Mouse (Mus musculus) embryonic facial prominence, embryonic 14.5 days (tissue): ENCODE measurements around the gene 4930507D05Rik. TPM values are rescaled to one million over a fixed set of nuclear protein-coding genes. Genes with fewer than 3 reads are reported as not detected.

Experiments used
- ATAC-seq: fragments of 200-750 bp; cut with Nextera tagmentation; 2 replicates; pipeline ENCODE4 v1.8.0; 2017; ENCODE audit warnings: low read depth, moderate number of reproducible peaks, moderate TSS enrichment
- DNase-seq: peaks from one replicate; pipeline ENCODE4 v3.0.0-alpha.2; 2015; ENCODE audit warnings: low spot score
- H3K27ac ChIP-seq: fragments of 300-500 bp; sonication (generic); replicated peaks from 2 replicates; pipeline ENCODE4 v1.5.1; 2014; ENCODE audit warnings: low read depth, mild to moderate bottlenecking, low read length, moderate library complexity
- H3K27me3 ChIP-seq: fragments of 300-500 bp; sonication (generic); replicated peaks from 2 replicates; pipeline ENCODE4 v1.6.1; 2014; ENCODE audit warnings: low read length; ENCODE audit not compliant: control insufficient read depth, insufficient read depth
- H3K36me3 ChIP-seq: fragments of 300-500 bp; sonication (generic); 2 replicates; pipeline ENCODE4 v1.6.1; 2014; ENCODE audit warnings: low read length, mixed read lengths; ENCODE audit not compliant: control insufficient read depth, insufficient read depth
- H3K4me1 ChIP-seq: fragments of 300-500 bp; sonication (generic); 2 replicates; pipeline ENCODE4 v1.6.1; 2014; ENCODE audit warnings: antibody characterized with exemption, low read length; ENCODE audit not compliant: control insufficient read depth, insufficient read depth
- H3K4me2 ChIP-seq: fragments of 300-500 bp; sonication (generic); 2 replicates; pipeline ENCODE4 v1.6.1; 2014; ENCODE audit warnings: low read depth, mild to moderate bottlenecking, low read length, moderate library complexity, mixed read lengths
- H3K4me3 ChIP-seq: fragments of 300-500 bp; sonication (generic); 2 replicates; pipeline ENCODE4 v1.5.1; 2014; ENCODE audit warnings: low read depth, mild to moderate bottlenecking, low read length
- H3K9ac ChIP-seq: fragments of 300-500 bp; sonication (generic); 2 replicates; pipeline ENCODE4 v1.6.1; 2014; ENCODE audit warnings: low read depth, mild to moderate bottlenecking, low read length, moderate library complexity, mixed read lengths
- H3K9me3 ChIP-seq: fragments of 300-500 bp; sonication (generic); 2 replicates; pipeline ENCODE4 v1.6.1; 2016; ENCODE audit warnings: low read length; ENCODE audit not compliant: control insufficient read depth
- WGBS: fragments of 180-500 bp; shearing (Covaris S2); extraction: QIAGEN DNeasy Blood & Tissue Kit; methylation state at CpG from one replicate; pipeline ENCODE4 v1.1.7; 2014; 5-methylcytosine and 5-hydroxymethylcytosine counted together
- polyA plus RNA-seq: library from polyadenylated mRNA; unstranded; fragments of >200 nt; fragmentation: Nextera tagmentation; extraction: Ambion mirVana; gene quantifications from 2 replicates; pipeline ENCODE4 v1.2.1, GENCODE M21; 2014

4930507D05Rik gene
- polyA plus RNA-seq, 1 experiment from 2014 or later = 0.88 TPM

- ATAC-seq (peak; percentile 51; the same call in 1 of the 2 replicates), DNase-seq (peak; percentile 68)
- Histone ChIP-seq H3K27me3 (no peaks in the 10 kb centered on the region), H3K4me3 (no peak overlapping the region), H3K4me2 (no peak overlapping the region), H3K9ac (no peak overlapping the region), H3K36me3 (no peaks in the 10 kb centered on the region), H3K27ac (no peak overlapping the region), H3K4me1 (no peaks in the 10 kb centered on the region), H3K9me3 (no peaks in the 10 kb centered on the region)
- 48% methylated on average over 7 of the region's 7 CpGs for WGBS
Measured at GRCm38 (mm10) chr10:62418831-62419356, 30.4 kb upstream of the 4930507D05Rik start.

- no peak for DNase-seq
- 55% methylated on average over 5 of the region's 5 CpGs for WGBS
- H3K9ac ChIP-seq = no peak overlapping the region
- H3K4me2 ChIP-seq = no peak overlapping the region
- ATAC-seq = no peak
- H3K4me1 ChIP-seq = no peaks in the 10 kb centered on the region
- no peaks in the 10 kb centered on the region for H3K27me3 ChIP-seq
- no peaks in the 10 kb centered on the region for H3K36me3 ChIP-seq
- no peaks in the 10 kb centered on the region for H3K9me3 ChIP-seq
- no peak overlapping the region for H3K4me3 ChIP-seq
- H3K27ac ChIP-seq = no peak overlapping the region
Measured at GRCm38 (mm10) chr10:62419422-62419821, 29.9 kb upstream of the 4930507D05Rik start.

GRCm38 (mm10) chr10:62420399-62420798 lies 28.9 kb upstream of the 4930507D05Rik start:
- Histone ChIP-seq H3K9ac (no peak overlapping the region), H3K4me2 (no peak overlapping the region), H3K9me3 (no peaks in the 10 kb centered on the region), H3K4me1 (peaks cover under 1% of the 10 kb centered on the region; the same call in 1 of the 2 replicates), H3K36me3 (no peaks in the 10 kb centered on the region), H3K27ac (no peak overlapping the region), H3K4me3 (no peak overlapping the region), H3K27me3 (no peaks in the 10 kb centered on the region)
- ATAC-seq (no peak), DNase-seq (no peak)
- WGBS = 71% methylated on average over 6 of the region's 6 CpGs

- no peak overlapping the region for H3K27ac ChIP-seq
- 91% methylated on average over 3 of the region's 3 CpGs for WGBS
Measured at GRCm38 (mm10) chr10:62421127-62421526, 28.2 kb upstream of the 4930507D05Rik start.

GRCm38 (mm10) chr10:62422255-62422654 lies 27.0 kb upstream of the 4930507D05Rik start, which contains the start of gene Hkdc1:
Gene Hkdc1 (minus strand): TSS chr10:62422491.
- peak; percentile 35 for DNase-seq
- Histone ChIP-seq H3K36me3 (no peaks in the 10 kb centered on the region), H3K9me3 (no peaks in the 10 kb centered on the region), H3K27ac (no peak within 1 kb of the TSS), H3K4me1 (peaks cover 8% of the 10 kb centered on the region), H3K9ac (peak within 1 kb of the TSS; percentile 34; the same call in 1 of the 2 replicates), H3K27me3 (no peaks in the 10 kb centered on the region), H3K4me3 (no peak within 1 kb of the TSS), H3K4me2 (peak within 1 kb of the TSS; percentile 33; the same call in 1 of the 2 replicates)
- ATAC-seq = no peak
- WGBS = 27% methylated on average over 15 of the region's 15 CpGs

More at GRCm38 (mm10) chr10:62421127-62421526, 28.2 kb upstream of the 4930507D05Rik start:
- Histone ChIP-seq H3K9ac (no peak overlapping the region), H3K4me2 (no peak overlapping the region), H3K36me3 (no peaks in the 10 kb centered on the region), H3K9me3 (no peaks in the 10 kb centered on the region), H3K4me1 (peaks cover 7% of the 10 kb centered on the region), H3K4me3 (no peak overlapping the region), H3K27me3 (no peaks in the 10 kb centered on the region)
- no peak for DNase-seq
- no peak for ATAC-seq

- Histone ChIP-seq H3K36me3 (peaks cover 27% of the 10 kb centered on the region), H3K27me3 (no peaks in the 10 kb centered on the region), H3K4me2 (no peak overlapping the region), H3K4me3 (no peak overlapping the region), H3K27ac (no peak overlapping the region), H3K9ac (no peak overlapping the region), H3K4me1 (peaks cover 8% of the 10 kb centered on the region), H3K9me3 (no peaks in the 10 kb centered on the region)
- WGBS = 34% methylated on average over 9 of the region's 9 CpGs
- DNase-seq (peak; percentile 65), ATAC-seq (peak; percentile 48)
Measured at GRCm38 (mm10) chr10:62425081-62425871, 24.0 kb upstream of the 4930507D05Rik start.

- 87% methylated on average over 5 of the region's 5 CpGs for whole genome bisulfite sequencing
- Histone ChIP-seq H3K9ac (no peak overlapping the region), H3K4me1 (peaks cover 8% of the 10 kb centered on the region), H3K4me3 (no peak overlapping the region), H3K36me3 (peaks cover 77% of the 10 kb centered on the region), H3K27me3 (no peaks in the 10 kb centered on the region), H3K9me3 (no peaks in the 10 kb centered on the region), H3K4me2 (no peak overlapping the region), H3K27ac (no peak overlapping the region)
- DNase-seq = no peak
- no peak for ATAC-seq
Measured at GRCm38 (mm10) chr10:62430427-62430826, 18.9 kb upstream of the 4930507D05Rik start.

- peak overlapping the region; percentile 83 for H3K4me3 ChIP-seq
- H3K4me1 ChIP-seq = peaks cover 8% of the 10 kb centered on the region
- H3K27me3 ChIP-seq = no peaks in the 10 kb centered on the region
- ATAC-seq = no peak; the same call in 1 of the 2 replicates
- no peak for DNase-seq
- H3K27ac ChIP-seq = peak overlapping the region; percentile 92
- peak overlapping the region; percentile 57 for H3K4me2 ChIP-seq
- WGBS = 42% methylated on average over 18 of the region's 18 CpGs
- H3K9me3 ChIP-seq = no peaks in the 10 kb centered on the region
- peaks cover 33% of the 10 kb centered on the region for H3K36me3 ChIP-seq
- H3K9ac ChIP-seq = peak overlapping the region; percentile 95
Measured at GRCm38 (mm10) chr10:62450280-62450640, 971 bp downstream of the 4930507D05Rik start.
